Mouse (Mus musculus) brown adipose tissue, adult 24 weeks (tissue): ENCODE data around the gene Art1. TPM values are rescaled to one million over a fixed set of nuclear protein-coding genes. Genes with fewer than 3 reads are reported as not detected.

ENCODE experiments used
- H3K27ac ChIP-seq: fragments of 200-500 bp; replicated peaks from 2 replicates; pipeline ENCODE4 v1.5.1; 2012; ENCODE audit warnings: low read depth, mild to moderate bottlenecking, low read length
- H3K4me1 ChIP-seq: fragments of 200-500 bp; 2 replicates; pipeline ENCODE4 v1.6.1; 2012; ENCODE audit warnings: low read length, mixed read lengths; ENCODE audit not compliant: control insufficient read depth, insufficient read depth, insufficient read length
- H3K4me3 ChIP-seq: fragments of 200-500 bp; 2 replicates; pipeline ENCODE4 v1.5.1; 2012; ENCODE audit warnings: low read depth, mild to moderate bottlenecking, low read length, moderate library complexity; ENCODE audit not compliant: insufficient read depth
- polyA plus RNA-seq: library from polyadenylated mRNA; stranded (reverse); fragments of >200 nt; gene quantifications from 2 replicates; pipeline ENCODE4 v1.2.4, GENCODE M21; 2012; ENCODE audit not compliant: missing spikeins, insufficient read depth, insufficient read length

The Art1 gene
- polyA plus RNA-seq, result 4.8 and 7.6 TPM in 2 replicates

DNA sequence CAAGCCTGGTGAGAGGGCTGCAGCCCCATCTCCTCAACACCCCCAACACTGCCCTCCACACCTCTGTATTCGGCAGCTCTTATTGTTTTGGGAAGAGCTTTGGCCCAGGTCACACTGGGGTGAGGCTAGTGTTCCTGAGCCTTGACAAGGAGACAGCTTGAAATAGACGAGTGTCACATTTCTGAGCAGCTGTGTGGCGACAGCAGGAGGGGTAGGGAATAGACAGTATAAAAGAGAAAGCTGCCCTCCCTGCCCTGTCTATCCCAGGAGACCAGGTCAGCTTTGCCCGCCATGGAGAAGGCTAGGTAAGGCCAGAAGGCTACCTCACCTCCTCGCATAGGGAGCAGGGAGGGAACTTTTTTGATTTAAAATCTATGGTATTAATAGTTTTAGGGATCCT, at the start of gene Art1:
Gene Art1, plus strand, starts transcription at position 257 of the 400 bp plus-strand sequence.
- H3K27ac ChIP-seq, result no peak within 1 kb of the TSS; the same call in 1 of the 2 replicates
- peaks cover 7% of the 10 kb centered on the region; the same call in 1 of the 2 replicates for H3K4me1 ChIP-seq
- no peak within 1 kb of the TSS for H3K4me3 ChIP-seq

DNA sequence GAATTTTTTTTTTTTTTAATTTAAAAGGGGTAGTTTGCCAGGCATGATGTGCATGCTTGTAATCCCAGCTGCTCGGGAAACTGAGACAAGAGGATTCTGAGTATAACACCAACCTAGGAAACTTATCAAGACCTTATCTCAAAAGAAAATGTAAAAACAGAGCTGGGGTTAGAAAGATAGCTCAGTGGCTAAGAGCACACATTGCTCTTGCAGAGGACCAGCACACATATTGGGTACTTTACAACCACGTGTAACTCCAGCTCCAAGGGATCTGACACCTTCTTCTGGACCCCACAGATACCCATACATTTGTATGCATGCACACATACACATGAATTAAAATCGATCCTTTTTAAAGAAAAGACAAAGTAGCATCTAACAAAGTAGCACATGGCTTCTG, 40.2 kb upstream of the Art1 start:
- H3K4me3 ChIP-seq, result no peak overlapping the region
- peaks cover 7% of the 10 kb centered on the region; the same call in 1 of the 2 replicates for H3K4me1 ChIP-seq
- H3K27ac ChIP-seq, result no peak overlapping the region

DNA sequence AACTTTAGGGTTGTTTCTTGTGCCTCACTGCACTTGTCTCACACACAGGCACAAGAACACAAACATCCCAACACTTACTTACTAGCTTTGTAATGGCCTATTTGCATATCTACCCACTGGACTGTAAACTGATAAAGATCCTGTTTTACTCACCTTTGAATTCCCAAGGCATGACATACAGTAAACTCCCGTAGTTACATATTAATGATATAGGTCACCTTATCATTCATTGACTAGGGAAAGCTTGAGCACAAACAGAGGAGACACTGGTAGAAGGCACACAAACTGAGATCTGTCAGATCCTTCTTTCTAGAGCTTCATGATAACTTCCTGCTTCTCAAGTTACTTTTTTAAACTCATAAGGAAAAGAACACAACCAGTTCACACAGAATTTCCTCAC, 39.3 kb upstream of the Art1 start:
- no peak overlapping the region for H3K4me3 ChIP-seq
- peaks cover 9% of the 10 kb centered on the region; the same call in 1 of the 2 replicates for H3K4me1 ChIP-seq
- H3K27ac ChIP-seq, result no peak overlapping the region

DNA sequence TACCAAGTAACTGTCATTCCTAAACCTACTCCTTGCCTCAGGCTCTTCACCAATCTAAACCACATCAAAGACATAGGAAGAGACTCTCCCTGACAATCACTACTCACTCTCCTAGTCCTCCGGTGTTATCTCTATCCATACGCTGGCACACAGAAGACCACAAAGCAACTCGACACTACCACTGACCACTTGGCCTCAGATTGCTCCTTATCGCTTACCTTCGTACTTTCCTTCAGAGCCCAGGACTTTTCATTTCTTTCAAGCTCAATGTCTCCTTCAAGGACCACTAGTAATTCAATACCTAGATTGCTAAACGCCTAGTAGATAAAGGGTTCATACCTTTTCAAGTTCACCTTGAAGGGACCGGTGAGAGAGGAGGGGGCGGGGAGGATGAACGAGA, 37.7 kb upstream of the Art1 start:
- H3K4me3 ChIP-seq, result no peak overlapping the region
- peaks cover 9% of the 10 kb centered on the region; the same call in 1 of the 2 replicates for H3K4me1 ChIP-seq
- no peak overlapping the region for H3K27ac ChIP-seq

DNA sequence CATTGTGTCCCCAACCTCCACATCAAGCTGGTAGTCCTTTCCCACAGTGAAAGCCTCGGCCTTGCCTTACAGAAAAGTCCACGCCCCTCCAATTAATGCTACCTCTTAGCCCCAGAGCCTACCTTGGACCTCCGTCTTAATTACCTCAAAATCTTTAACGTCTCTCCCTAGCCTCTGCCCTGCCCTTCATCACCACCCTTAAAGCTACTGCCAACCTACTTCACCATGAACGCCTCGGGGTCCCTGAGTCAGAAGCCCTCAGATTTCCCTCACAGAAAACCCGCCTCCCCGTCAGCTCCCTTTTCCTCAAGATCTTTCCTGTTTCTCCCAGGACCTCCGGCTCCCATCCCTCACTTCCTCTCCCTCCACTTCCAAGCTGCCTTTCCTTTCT, 36.9 kb upstream of the Art1 start:
- H3K27ac ChIP-seq, result peak overlapping the region; percentile 73
- peaks cover 9% of the 10 kb centered on the region; the same call in 1 of the 2 replicates for H3K4me1 ChIP-seq
- peak overlapping the region; percentile 83 for H3K4me3 ChIP-seq

DNA sequence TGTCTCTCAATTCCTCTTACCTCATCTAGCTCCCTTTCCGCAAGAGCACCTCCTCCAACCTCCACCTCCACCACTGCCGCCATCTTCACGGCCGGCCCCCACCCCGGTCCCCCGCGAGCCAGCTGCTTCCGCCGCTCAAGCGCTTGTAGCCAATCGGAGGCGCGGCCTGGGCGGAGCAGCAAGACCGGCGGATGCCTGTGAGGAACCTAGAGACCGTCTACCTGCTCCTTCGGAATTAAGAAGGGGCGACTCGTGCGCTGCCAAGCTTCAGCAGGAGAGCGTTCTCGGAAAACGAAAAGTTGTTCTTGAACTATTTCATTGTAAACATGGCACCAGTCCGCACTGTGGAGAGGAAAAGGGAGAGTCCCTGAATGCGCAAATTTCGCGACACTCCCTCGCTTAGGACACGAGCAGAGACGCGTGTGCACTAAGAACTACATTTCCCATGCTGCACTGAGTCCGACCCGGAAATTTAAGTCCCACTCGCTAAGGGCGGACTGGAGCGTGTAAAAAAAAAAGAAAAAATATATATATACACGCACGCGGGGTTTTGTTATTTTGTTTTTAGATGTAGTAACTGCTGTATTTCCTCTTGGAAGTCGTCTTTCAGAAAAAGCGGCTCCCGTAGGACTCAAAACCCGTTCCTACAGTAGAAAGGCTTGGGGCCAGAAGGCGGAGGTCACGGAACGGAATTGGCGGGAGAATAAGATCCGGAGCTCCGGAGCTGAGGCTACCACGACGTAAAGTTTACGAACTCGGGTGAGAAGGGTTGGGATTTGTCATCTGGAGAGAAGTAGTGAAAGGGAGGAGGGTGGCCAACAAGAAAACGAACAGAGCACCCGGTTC, 36.3 kb upstream of the Art1 start, which contains the start of the genes Rnf121, Xndc1 and Xntrpc:
Gene Rnf121, minus strand, starts transcription at position 424 of the 846 bp plus-strand sequence.
Gene Xndc1, plus strand, starts transcription at position 466 of the 846 bp plus-strand sequence.
Gene Xntrpc, plus strand, starts transcription at position 668 of the 846 bp plus-strand sequence.
- H3K27ac ChIP-seq, result peak within 1 kb of the TSS; percentile 89
- H3K4me3 ChIP-seq, result peak within 1 kb of the TSS; percentile 83
- peaks cover 9% of the 10 kb centered on the region; the same call in 1 of the 2 replicates for H3K4me1 ChIP-seq

DNA sequence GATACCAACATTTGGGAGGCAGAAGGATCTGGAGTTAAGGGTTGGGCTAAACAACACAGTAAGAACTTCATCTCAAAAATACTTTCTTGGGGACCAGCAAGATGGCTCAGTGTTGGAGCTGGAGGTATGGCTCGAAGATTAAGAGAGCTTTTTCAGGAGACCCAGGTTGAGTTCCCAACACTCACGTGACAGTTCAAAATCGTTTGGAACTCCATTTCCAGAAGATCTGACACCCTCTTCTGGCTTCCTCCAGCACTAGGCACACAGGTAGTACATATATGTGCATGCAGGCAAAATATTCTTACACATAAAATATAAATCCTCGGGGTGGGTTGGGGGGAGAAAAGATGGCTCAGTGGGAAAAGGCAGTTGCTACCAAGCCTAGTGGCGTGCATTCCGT, 35.2 kb upstream of the Art1 start:
- Histone ChIP-seq H3K27ac (no peak overlapping the region), H3K4me1 (peaks cover 9% of the 10 kb centered on the region; the same call in 1 of the 2 replicates), H3K4me3 (peak overlapping the region; percentile 32)

DNA sequence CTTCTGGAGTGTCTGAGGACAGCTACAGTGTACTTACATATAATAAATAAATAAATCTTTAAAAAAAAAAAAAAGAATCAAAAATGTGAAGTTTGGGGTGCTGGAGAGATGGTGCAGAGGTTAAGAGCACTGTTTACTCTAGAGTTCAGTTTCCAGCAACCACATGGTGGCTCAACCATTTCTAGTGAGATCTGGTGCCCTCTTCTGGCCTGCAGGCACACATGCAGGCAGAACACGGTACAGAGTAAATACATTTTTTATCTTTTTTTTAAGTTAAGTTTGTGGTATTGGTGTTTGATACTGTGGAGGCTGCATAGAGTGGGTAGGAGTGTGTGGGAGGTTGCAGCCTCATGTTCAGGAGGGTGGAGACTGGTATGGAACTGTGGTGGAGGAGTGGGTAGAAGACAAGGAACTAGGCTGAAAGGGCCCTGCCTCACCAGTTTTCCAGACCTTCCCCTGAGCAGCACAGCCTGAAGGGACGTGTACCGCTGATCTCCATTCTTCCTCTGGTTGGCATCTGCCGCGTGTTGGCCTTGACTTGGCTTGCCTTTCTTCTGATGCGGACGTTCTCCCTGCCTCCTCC, 24.7 kb upstream of the Art1 start:
- no peaks in the 10 kb centered on the region for H3K4me1 ChIP-seq
- H3K4me3 ChIP-seq, result no peak overlapping the region
- no peak overlapping the region for H3K27ac ChIP-seq

DNA sequence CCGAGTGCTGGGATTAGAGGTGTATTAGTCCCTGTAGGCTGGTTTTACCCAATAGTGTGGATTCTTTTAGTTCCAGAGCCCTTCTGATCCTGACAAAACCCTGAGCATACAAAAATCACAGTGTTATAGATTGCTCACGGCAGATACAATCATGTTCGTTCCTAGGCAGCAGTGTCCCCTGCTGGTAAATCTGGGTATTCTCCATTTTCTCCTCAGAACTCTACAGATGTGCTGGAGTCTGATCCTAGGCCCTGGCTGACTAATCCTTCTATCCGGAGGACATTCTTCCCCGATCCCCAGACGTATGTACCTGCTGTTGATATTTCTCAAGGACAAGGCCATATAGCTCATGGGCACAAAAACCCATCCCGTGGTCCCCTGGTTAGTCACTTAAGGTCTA, 23.0 kb upstream of the Art1 start:
- H3K4me3 ChIP-seq, result no peak overlapping the region
- H3K4me1 ChIP-seq, result no peaks in the 10 kb centered on the region
- no peak overlapping the region for H3K27ac ChIP-seq

DNA sequence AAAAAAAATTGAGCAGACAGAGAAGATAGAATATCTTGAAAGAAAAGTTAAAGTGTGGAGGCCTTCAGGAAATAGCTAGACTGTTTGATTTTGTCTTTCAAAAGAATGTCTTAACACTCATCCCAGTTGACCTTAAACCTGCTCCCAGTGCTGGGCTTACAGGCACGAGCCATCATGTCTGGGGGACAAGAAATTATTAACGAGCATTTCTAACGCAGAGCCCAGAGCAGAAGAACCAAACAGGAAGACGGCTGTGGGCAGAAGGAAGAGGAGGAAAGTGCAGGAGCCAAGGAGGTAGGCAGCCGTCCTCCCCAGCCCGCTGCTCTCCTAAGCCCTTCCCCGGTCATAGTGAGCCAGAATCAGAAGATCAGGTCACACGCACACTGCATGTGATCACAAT, 21.2 kb upstream of the Art1 start:
- H3K4me1 ChIP-seq, result no peaks in the 10 kb centered on the region
- no peak overlapping the region for H3K4me3 ChIP-seq
- no peak overlapping the region for H3K27ac ChIP-seq

DNA sequence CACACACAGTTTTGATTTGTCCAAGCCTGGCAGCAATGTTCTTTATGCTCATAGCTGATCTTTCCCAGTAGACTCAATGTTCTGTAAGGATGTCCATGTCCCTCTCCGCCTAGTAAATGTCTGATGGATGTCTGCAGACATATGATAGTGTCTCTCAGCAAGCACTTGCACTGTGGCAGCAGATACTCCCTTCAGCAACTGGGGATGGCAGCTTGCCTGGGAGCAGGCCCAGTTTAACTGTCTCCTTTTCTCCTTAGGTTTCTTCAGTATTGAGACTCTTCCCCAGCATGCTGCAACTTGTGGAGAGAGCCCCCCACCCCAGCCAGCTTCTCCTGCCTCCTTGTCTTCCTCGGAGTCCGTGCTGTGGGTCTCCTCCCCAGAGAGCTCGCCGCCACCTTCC, 19.8 kb upstream of the Art1 start:
- Histone ChIP-seq H3K4me3 (no peak overlapping the region), H3K4me1 (no peaks in the 10 kb centered on the region), H3K27ac (no peak overlapping the region)

DNA sequence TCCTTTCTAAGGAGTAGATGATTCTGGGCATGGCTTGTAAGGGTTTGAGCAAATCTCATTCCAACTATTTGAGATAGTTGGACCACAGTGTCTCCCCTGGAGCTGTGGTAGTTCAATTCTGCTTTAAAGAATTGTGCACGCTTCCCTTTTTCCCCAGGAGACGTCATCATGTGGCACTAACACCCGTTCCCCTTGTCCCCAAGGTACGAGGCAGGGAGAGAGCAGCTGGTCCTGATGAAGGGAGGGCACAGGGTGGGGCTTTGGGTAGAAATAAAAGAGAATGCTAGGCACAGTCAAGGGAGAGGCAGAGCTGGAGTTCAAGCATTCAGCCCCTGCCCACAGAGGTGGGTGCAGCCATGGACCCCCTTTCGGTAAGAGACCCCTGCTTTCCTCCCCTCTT, 18.7 kb upstream of the Art1 start, which contains the start of gene Trpc2:
Gene Trpc2, plus strand, starts transcription at position 301 of the 400 bp plus-strand sequence.
- H3K4me3 ChIP-seq, result no peak within 1 kb of the TSS
- no peak within 1 kb of the TSS for H3K27ac ChIP-seq
- H3K4me1 ChIP-seq, result no peaks in the 10 kb centered on the region

DNA sequence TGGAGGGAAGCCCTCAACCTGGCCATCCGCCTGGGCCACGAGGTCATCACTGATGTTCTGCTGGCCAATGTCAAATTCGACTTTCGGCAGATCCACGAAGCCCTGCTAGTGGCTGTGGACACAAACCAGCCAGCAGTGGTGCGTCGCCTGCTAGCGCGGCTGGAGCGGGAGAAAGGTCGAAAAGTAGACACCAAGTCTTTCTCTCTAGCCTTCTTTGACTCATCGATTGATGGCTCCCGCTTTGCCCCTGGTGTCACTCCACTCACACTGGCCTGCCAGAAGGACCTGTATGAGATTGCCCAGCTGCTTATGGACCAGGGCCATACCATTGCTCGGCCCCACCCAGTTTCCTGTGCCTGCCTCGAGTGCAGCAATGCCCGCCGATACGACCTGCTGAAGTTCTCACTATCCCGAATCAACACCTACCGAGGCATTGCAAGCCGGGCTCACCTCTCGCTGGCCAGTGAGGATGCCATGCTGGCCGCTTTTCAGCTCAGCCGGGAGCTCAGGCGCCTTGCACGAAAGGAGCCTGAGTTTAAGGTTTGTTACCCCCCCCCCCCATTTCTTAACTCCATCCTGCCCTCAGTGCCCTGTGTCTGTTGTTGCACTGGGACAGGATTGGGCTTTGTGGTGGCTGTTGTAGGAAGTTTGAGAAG, 17.4 kb upstream of the Art1 start:
- H3K4me3 ChIP-seq, result no peak overlapping the region
- H3K4me1 ChIP-seq, result no peaks in the 10 kb centered on the region
- no peak overlapping the region for H3K27ac ChIP-seq

DNA sequence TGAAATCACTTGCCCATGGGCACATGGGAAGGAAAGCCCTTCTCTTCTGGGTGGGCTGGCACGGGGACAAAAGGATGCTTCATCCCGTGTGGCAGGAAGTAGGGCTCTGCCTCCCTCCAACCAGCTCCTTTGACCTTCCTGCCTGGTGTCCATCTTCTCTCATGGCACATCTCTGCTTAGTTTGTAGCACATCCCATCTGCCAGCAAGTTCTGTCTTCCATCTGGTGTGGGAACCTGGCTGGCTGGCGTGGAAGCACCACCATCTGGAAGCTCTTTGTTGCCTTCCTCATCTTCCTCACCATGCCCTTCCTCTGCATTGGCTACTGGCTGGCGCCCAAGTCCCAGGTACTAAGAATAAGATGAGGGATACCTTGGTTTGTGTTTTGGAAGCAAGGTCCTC, 14.2 kb upstream of the Art1 start:
- Histone ChIP-seq H3K4me3 (no peak overlapping the region), H3K27ac (no peak overlapping the region), H3K4me1 (no peaks in the 10 kb centered on the region)
